Mouse (Mus musculus) limb, embryonic 15.5 days (tissue): ENCODE measurements around the gene Exoc6b. TPM values are rescaled to one million over a fixed set of nuclear protein-coding genes. Genes with fewer than 3 reads are reported as not detected.

ENCODE experiments used
- ATAC-seq: fragments of 200-750 bp; cut with Nextera tagmentation; 2 replicates; pipeline ENCODE4 v1.8.0; 2017; ENCODE audit warnings: low read depth, moderate TSS enrichment; ENCODE audit not compliant: insufficient number of reproducible peaks, low FRiP score, low TSS enrichment
- H3K27ac ChIP-seq: fragments of 300-500 bp; sonication (generic); 2 replicates; pipeline ENCODE4 v1.5.1; 2015; ENCODE audit warnings: moderate library complexity, mild to moderate bottlenecking, inconsistent platforms
- H3K27me3 ChIP-seq: fragments of 300-500 bp; sonication (generic); 2 replicates; pipeline ENCODE4 v1.6.1; 2015; ENCODE audit warnings: inconsistent platforms
- H3K36me3 ChIP-seq: fragments of 300-500 bp; sonication (generic); 2 replicates; pipeline ENCODE4 v1.6.1; 2015; ENCODE audit warnings: inconsistent platforms
- H3K4me1 ChIP-seq: fragments of 300-500 bp; sonication (generic); 2 replicates; pipeline ENCODE4 v1.6.1; 2015; ENCODE audit warnings: inconsistent platforms
- H3K4me2 ChIP-seq: fragments of 300-500 bp; sonication (generic); 2 replicates; pipeline ENCODE4 v1.6.1; 2015; ENCODE audit warnings: mild to moderate bottlenecking, inconsistent platforms
- H3K4me3 ChIP-seq: fragments of 300-500 bp; sonication (generic); 2 replicates; pipeline ENCODE4 v1.5.1; 2015; ENCODE audit warnings: mild to moderate bottlenecking, inconsistent platforms
- H3K9ac ChIP-seq: fragments of 300-500 bp; sonication (generic); 2 replicates; pipeline ENCODE4 v1.6.1; 2015; ENCODE audit warnings: inconsistent platforms
- H3K9me3 ChIP-seq: fragments of 300-500 bp; sonication (generic); 2 replicates; pipeline ENCODE4 v1.6.1; 2016; ENCODE audit warnings: inconsistent platforms
- WGBS: fragments of 180-500 bp; shearing (Covaris S2); methylation state at CpG from one replicate; pipeline ENCODE4 v1.1.7; 2015; 5-methylcytosine and 5-hydroxymethylcytosine counted together
- polyA plus RNA-seq: library from polyadenylated mRNA; unstranded; fragments of >200 nt; fragmentation: Nextera tagmentation; extraction: Ambion mirVana; gene quantifications from 2 replicates; pipeline ENCODE4 v1.2.1, GENCODE M21; 2015

The Exoc6b gene
- polyA plus RNA-seq, 1 experiment from 2014 or later, result 35.7 TPM

DNA sequence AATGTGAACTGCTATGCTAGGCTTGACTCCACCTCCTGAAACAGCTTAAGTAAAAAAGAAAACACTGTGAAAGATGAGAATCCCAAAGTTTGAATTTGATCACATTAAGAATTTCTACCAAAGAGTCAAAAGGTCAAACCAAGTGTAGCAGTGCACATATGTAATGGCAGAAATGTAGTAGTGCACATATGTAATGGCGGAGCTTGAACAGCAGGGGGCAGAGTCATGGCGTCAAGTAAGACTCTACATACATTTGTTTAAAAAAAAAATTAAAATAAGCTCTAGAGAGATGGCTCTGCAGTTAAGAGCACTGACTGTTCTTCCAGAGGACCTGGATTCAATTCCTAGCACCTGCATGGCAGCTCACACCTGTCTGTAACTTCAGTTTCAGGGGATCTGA is 153.0 kb downstream of the Exoc6b start:
- Histone ChIP-seq H3K9ac (no peak overlapping the region), H3K9me3 (no peaks in the 10 kb centered on the region), H3K4me2 (no peak overlapping the region), H3K4me1 (no peaks in the 10 kb centered on the region), H3K36me3 (no peaks in the 10 kb centered on the region), H3K4me3 (no peak overlapping the region), H3K27ac (no peak overlapping the region), H3K27me3 (no peaks in the 10 kb centered on the region)
- 30% methylated on average over 2 of the region's 2 CpGs for WGBS
- ATAC-seq, result no peak

DNA sequence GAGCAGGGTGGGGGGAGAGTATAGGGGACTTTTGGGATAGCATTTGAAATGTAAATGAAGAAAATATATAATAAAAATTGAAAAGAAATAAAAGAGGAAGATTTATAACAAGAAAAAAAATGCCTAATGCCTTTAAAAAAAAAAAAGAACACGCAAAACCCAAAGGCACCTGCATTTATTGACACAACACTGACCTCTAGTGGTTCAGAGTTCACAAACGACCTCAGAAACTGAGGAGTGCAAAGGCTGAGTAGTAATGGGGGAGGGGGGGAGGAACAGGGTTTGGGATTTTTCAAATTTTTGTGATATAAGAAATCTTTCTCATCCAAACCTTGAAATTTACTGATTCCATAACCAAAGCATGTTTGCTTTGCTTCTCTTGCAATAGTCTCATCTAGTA is 156.9 kb downstream of the Exoc6b start:
- H3K27ac ChIP-seq, result no peak overlapping the region
- WGBS, result 4% methylated on average over 2 of the region's 2 CpGs
- H3K4me2 ChIP-seq, result no peak overlapping the region
- no peaks in the 10 kb centered on the region for H3K4me1 ChIP-seq
- no peaks in the 10 kb centered on the region for H3K36me3 ChIP-seq
- ATAC-seq, result no peak
- H3K9me3 ChIP-seq, result no peaks in the 10 kb centered on the region
- H3K4me3 ChIP-seq, result no peak overlapping the region
- H3K27me3 ChIP-seq, result no peaks in the 10 kb centered on the region
- no peak overlapping the region for H3K9ac ChIP-seq

DNA sequence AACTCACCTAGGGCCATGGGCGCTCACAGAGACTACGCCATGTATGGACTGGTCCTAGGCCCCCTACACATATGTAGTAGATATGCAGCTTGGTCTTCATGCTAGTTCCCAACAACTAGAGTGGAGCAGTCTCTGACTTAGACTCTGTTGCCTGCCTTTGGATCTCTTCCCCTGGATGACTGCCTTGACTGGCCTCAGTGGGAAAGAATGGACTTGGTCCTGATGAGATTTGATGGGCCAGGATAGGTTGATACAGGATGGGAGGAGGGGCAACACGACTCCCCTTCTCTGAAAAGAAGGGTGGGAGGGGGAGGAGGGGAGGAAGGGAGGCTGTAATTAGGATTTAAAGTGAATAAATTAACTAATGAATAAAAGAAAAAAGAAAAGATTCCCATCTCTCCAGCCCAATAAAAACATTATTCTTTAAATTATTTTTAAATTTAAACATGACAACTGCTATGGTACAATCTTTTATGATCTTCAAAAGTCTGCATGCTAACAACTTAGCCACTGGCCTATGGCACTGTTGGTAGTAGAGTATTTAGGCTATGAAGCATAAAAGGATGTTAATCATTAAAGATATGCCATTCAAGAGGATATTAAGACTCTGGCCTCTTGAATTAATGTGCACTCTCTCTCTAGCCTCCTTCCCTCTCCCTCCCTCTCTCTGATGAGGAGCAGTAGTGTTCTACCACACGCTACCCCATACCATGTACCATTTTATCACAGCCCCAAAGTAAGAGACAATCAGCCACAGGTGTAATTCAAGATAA is 170.1 kb downstream of the Exoc6b start:
- no peak for ATAC-seq
- H3K9me3 ChIP-seq, result no peaks in the 10 kb centered on the region
- 86% methylated on average over 4 of the region's 4 CpGs for WGBS

DNA sequence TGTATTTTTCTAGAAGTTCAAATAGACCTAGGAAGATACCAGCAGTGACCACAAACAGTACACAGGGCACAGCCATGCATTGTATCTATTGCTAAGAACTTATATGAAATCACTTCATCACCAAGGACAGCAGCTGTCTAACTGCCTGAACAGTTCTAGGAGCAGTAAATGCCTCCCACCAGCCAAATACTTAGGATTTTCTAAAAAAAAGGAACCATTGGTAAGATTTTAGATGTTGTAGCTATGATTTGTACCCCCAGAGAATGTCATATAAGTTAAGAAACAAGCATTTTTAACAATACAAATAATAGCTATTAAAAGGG is 175.6 kb downstream of the Exoc6b start:
- H3K4me3 ChIP-seq, result no peak overlapping the region
- no peak overlapping the region for H3K27ac ChIP-seq
- ATAC-seq, result no peak
- H3K9me3 ChIP-seq, result no peaks in the 10 kb centered on the region
- peaks cover 5% of the 10 kb centered on the region; the same call in 1 of the 2 replicates for H3K4me1 ChIP-seq
- H3K27me3 ChIP-seq, result no peaks in the 10 kb centered on the region
- H3K4me2 ChIP-seq, result no peak overlapping the region
- H3K36me3 ChIP-seq, result no peaks in the 10 kb centered on the region; the same call in 1 of the 2 replicates
- no peak overlapping the region for H3K9ac ChIP-seq

More for the DNA sequence above, 170.1 kb downstream of the Exoc6b start:
- H3K27me3 ChIP-seq, result no peaks in the 10 kb centered on the region
- H3K4me2 ChIP-seq, result no peak overlapping the region
- H3K4me3 ChIP-seq, result no peak overlapping the region
- H3K27ac ChIP-seq, result no peak overlapping the region
- no peaks in the 10 kb centered on the region for H3K4me1 ChIP-seq
- H3K9ac ChIP-seq, result no peak overlapping the region
- H3K36me3 ChIP-seq, result no peaks in the 10 kb centered on the region

DNA sequence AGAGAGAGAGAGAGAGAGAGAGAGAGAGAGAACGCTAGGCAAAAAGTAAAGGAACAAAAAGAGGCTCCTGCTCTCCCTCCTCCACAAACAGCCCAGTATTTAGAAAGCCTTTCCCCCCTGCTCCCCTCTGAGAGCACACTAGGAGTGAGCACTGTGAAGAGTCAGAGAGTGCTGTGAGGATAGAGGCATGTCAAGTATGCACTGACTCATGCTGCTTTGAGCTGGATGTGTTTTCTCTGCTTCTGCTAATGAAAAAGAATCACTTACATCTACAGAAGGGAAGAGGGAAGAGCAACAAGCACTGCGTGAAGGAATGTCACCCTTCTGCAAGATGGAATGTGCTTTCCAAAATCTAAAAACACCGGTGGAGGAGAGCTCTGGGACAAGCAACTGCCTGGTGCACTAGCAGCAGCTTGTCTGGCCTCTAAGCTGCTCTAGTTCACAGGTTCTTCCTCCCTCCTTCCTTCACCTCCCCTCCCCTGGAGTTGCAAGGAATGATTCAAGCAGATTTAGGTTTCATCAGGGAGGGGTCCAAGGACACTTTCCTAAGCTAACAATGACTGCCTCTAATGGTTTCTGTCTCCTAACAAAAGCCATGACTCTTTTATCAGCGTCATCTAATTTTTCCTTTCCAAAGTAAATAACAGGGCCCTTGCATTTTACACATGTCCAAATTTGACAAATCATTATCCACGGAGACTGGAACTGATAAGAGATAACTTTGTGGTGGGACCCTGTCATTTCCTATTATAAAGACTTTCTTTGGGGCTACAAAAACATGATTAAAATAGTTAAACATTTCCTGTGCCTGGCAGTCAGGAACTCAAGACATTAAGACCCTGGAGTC is 176.2 kb downstream of the Exoc6b start:
- 29% methylated on average over 5 of the region's 5 CpGs for WGBS
- Histone ChIP-seq H3K4me2 (no peak overlapping the region), H3K9me3 (no peaks in the 10 kb centered on the region), H3K4me3 (no peak overlapping the region), H3K4me1 (peaks cover 5% of the 10 kb centered on the region; the same call in 1 of the 2 replicates), H3K27ac (no peak overlapping the region), H3K27me3 (no peaks in the 10 kb centered on the region), H3K36me3 (no peaks in the 10 kb centered on the region; the same call in 1 of the 2 replicates), H3K9ac (no peak overlapping the region)
- no peak for ATAC-seq

DNA sequence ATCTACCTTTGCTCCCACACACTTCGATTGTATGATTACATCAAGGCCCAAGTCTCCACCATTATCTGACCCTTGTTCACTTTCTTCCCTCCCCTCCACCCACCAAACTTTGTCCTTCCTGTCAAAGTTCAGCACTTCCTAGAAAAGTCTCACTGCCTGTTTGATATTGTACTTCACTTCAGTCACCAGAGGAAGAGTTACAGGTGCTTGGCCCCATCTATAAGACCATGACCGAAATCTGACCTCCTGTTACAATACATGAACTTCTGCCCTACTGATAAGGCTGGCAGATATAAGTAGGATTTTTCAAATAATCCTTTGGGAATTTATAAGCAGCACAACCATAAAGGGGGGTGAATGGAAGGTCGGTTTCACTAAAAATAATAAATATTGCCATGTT is 182.8 kb downstream of the Exoc6b start:
- no peaks in the 10 kb centered on the region for H3K4me1 ChIP-seq
- H3K4me3 ChIP-seq, result no peak overlapping the region
- no peak overlapping the region for H3K4me2 ChIP-seq
- no peak overlapping the region for H3K27ac ChIP-seq
- H3K27me3 ChIP-seq, result no peaks in the 10 kb centered on the region
- 79% methylated on average over 3 of the region's 3 CpGs for WGBS
- no peak for ATAC-seq
- no peaks in the 10 kb centered on the region; the same call in 1 of the 2 replicates for H3K36me3 ChIP-seq
- no peaks in the 10 kb centered on the region for H3K9me3 ChIP-seq
- no peak overlapping the region for H3K9ac ChIP-seq

DNA sequence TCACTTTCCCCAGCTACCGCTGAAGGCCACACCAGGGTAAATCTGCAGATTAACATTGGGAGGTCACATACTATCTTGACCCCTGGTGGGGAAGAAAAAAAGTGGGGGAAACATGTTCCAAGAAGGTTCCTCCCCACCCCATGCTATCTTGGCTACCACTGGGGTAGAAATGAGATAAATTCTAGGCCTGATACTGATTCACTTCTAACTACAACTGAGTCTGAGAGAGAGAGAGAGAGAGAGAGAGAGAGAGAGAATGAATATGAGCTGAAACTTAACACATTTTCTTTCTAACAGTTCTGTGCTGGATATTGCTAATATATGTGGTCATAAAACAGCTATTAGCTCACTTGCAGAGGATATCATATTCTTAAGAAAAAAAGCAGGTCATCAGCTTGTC is 184.2 kb downstream of the Exoc6b start:
- 89% methylated on average over 1 of the region's 1 CpGs for WGBS
- Histone ChIP-seq H3K9ac (no peak overlapping the region), H3K27ac (no peak overlapping the region), H3K4me1 (no peaks in the 10 kb centered on the region), H3K27me3 (no peaks in the 10 kb centered on the region), H3K9me3 (no peaks in the 10 kb centered on the region), H3K4me3 (no peak overlapping the region), H3K36me3 (no peaks in the 10 kb centered on the region; the same call in 1 of the 2 replicates), H3K4me2 (no peak overlapping the region)
- ATAC-seq, result no peak

DNA sequence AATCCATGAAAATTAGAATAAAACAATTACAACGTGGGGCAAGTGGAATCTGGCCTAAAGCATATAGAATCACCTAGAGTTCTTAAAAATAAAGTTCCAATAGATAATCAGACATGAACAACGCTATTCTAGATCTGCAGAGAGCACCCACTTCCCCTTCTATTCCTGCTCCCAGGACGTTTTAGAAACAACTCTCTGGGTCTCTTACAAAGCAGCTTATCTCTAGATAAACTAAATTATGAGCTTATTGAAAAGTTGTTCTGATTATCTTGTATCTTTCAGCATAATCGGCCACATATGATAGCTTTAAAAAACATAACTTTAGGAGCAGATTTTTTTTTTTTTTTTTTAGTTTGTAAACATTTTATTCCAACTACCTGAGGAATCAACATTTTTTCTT is 185.6 kb downstream of the Exoc6b start:
- H3K9me3 ChIP-seq, result no peaks in the 10 kb centered on the region
- no peaks in the 10 kb centered on the region for H3K36me3 ChIP-seq
- no peaks in the 10 kb centered on the region for H3K27me3 ChIP-seq
- no peak overlapping the region for H3K9ac ChIP-seq
- H3K27ac ChIP-seq, result no peak overlapping the region
- no peaks in the 10 kb centered on the region for H3K4me1 ChIP-seq
- H3K4me3 ChIP-seq, result no peak overlapping the region
- 62% methylated on average over 4 of the region's 4 CpGs for WGBS
- H3K4me2 ChIP-seq, result no peak overlapping the region
- no peak for ATAC-seq

DNA sequence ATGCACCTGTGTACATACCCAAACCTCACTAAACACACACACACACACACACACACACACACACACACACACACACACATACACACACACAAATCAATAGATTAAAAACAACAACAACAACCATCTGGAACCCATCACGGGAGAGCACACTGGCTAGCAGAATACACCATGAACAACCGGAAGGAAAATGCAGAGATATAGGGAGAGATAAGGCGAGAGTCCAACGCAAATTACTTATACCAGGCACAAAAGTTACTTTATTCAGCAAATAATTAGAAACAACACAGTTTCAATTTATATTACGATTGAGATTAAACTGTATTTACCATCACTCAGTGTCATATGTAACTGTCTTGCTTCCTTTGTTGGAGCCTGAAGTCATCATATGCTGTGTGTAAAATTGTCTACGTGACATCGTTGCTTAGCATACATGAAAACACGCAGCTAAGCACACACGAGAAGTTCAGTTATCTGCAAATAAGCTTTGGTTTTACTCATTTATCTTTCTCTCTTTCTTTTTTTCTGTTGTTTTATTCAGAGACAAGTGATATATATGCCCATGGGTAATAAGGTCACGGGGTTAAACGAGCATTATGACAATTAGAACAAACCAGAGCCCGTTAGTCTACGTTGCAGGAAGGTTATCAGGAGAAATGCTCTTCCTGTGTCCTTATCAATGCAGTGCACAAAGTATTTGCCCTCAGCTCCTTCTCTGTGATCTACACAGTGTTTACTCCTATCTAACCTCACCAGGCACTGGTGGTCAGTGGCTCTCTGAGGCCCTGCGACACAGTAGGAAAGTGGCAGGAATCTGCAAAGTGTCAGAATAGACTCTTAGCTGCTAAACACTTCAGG is 186.4 kb downstream of the Exoc6b start:
- Histone ChIP-seq H3K4me3 (no peak overlapping the region), H3K36me3 (no peaks in the 10 kb centered on the region), H3K9ac (no peak overlapping the region), H3K27ac (no peak overlapping the region), H3K4me2 (no peak overlapping the region), H3K27me3 (no peaks in the 10 kb centered on the region), H3K9me3 (no peaks in the 10 kb centered on the region), H3K4me1 (no peaks in the 10 kb centered on the region)
- WGBS, result 68% methylated on average over 14 of the region's 14 CpGs
- ATAC-seq, result no peak

DNA sequence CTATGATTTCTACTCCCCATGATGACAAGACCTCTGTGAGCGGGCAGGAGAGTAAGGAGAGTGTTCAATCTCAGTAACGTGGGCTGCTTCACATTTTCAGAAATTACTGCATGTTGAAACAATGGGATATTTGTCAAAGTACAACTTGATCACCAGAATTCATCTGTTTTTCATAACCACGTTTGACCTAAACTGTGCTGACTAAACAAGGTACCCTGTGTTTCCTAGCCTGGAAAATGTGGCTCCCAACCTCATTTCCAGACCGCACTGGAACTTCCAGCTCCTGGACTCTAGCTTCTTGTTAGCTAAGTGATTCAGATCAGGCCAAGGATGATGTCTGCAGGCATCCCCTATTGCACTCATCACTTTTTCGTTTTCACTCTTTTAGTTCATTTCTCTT is 193.4 kb downstream of the Exoc6b start:
- H3K4me1 ChIP-seq, result no peaks in the 10 kb centered on the region
- 0 out of 2 replicates have a peak overlapping the region, but pooled peaks have one; percentile 34 for H3K27ac ChIP-seq
- no peaks in the 10 kb centered on the region for H3K9me3 ChIP-seq
- H3K4me2 ChIP-seq, result no peak overlapping the region
- no peaks in the 10 kb centered on the region for H3K27me3 ChIP-seq
- no peak overlapping the region for H3K4me3 ChIP-seq
- 46% methylated on average over 5 of the region's 5 CpGs for WGBS
- no peaks in the 10 kb centered on the region for H3K36me3 ChIP-seq
- ATAC-seq, result no peak
- no peak overlapping the region for H3K9ac ChIP-seq

DNA sequence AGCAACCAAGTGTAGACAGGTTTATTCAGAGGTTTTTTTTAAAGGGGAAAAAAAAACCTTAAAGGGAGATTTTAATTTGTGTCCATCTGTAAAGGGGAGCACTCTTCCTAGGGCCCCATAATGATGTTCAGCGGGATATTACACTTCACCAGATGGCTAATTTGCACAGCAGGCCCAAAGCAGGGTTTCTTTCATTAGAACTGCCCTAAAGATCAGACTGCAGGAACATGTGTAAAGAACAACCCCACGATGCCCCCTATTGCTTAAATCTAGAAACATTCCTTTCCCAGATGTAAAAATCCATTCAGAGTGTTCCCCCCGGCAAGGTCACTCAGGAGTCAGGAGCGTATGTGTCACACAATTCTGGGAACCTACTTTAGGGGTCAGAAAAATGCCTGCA is 202.2 kb downstream of the Exoc6b start:
- Histone ChIP-seq H3K9me3 (no peaks in the 10 kb centered on the region), H3K27me3 (no peaks in the 10 kb centered on the region), H3K4me1 (0 out of 2 replicates have a peak, but pooled peaks cover 5% of the 10 kb centered on the region), H3K36me3 (no peaks in the 10 kb centered on the region), H3K9ac (no peak overlapping the region), H3K4me3 (no peak overlapping the region), H3K4me2 (no peak overlapping the region), H3K27ac (no peak overlapping the region)
- WGBS, result 13% methylated on average over 4 of the region's 4 CpGs
- no peak for ATAC-seq
